Mouse (Mus musculus) CH12.LX (cell line): ENCODE measurements around the gene Gm28047. TPM values are rescaled to one million over a fixed set of nuclear protein-coding genes. Genes with fewer than 3 reads are reported as not detected.
A peak's percentile ranks its signal among the peaks of the same experiment; 100 is the strongest.

Experiments
- DNase-seq: peaks from one replicate; pipeline ENCODE4 v3.0.0-alpha.2; 2013; ENCODE audit errors: extremely low read depth
- H3K27ac ChIP-seq: 2 replicates; pipeline ENCODE4 v1.5.1; 2012; ENCODE audit warnings: low read depth, mild to moderate bottlenecking, control low read depth, moderate library complexity; ENCODE audit not compliant: insufficient read depth
- H3K27me3 ChIP-seq: replicated peaks from 2 replicates; pipeline ENCODE3; 2012; ENCODE audit warnings: inconsistent platforms
- H3K36me3 ChIP-seq, 2 experiments: replicated peaks in 1 of 2; 2 replicates each; pipeline versions ENCODE3 to v1.6.1; 2012; ENCODE audit warnings: inconsistent platforms in 1 of 2, low read length in 1 of 2, mild to moderate bottlenecking in 1 of 2, mixed read lengths in 1 of 2, moderate library complexity in 1 of 2; ENCODE audit not compliant: control insufficient read depth in 1 of 2, insufficient read depth in 1 of 2
- H3K4me1 ChIP-seq, 2 experiments: 2 replicates each; pipeline ENCODE4 v1.6.1; 2012; ENCODE audit warnings: inconsistent platforms in 1 of 2, moderate library complexity in 1 of 2; ENCODE audit not compliant: insufficient read depth in 2 of 2, control insufficient read depth in 1 of 2
- H3K4me2 ChIP-seq: 2 replicates; pipeline ENCODE4 v1.6.1; 2012; ENCODE audit warnings: low read depth, mild to moderate bottlenecking, control low read depth; ENCODE audit not compliant: poor library complexity, insufficient read depth, severe bottlenecking
- H3K4me3 ChIP-seq, 3 experiments: fragments of 150-350 bp in 1 of 3; sonication (generic) in 1 of 3; replicated peaks in 1 of 3; 2 replicates each; pipeline versions ENCODE3 to v1.5.1; 2011 to 2012; ENCODE audit warnings: low read depth in 2 of 3, low read length in 2 of 3, mild to moderate bottlenecking in 2 of 3, moderate library complexity in 2 of 3, control low read depth in 1 of 3, improper control_type of control experiment in 1 of 3, inconsistent platforms in 1 of 3, mixed read lengths in 1 of 3; ENCODE audit not compliant: poor library complexity in 1 of 3
- H3K79me2 ChIP-seq: replicated peaks from 2 replicates; pipeline ENCODE4 v1.6.1; 2012; ENCODE audit warnings: mild to moderate bottlenecking, moderate library complexity; ENCODE audit not compliant: control insufficient read depth, poor library complexity, insufficient read depth, severe bottlenecking; ENCODE audit errors: extremely low read depth
- H3K9ac ChIP-seq: 2 replicates; pipeline ENCODE4 v1.6.1; 2012; ENCODE audit warnings: low read depth, mild to moderate bottlenecking, control low read depth, moderate library complexity; ENCODE audit not compliant: insufficient read depth
- H3K9me3 ChIP-seq: replicated peaks from 2 replicates; pipeline ENCODE3; 2012; ENCODE audit warnings: low read length, inconsistent platforms, mixed read lengths
- BHLHE40 ChIP-seq: IDR thresholded peaks from 2 replicates; pipeline ENCODE4 v1.6.1; 2011; ENCODE audit warnings: mild to moderate bottlenecking, low read depth, low read length, improper control_type of control experiment
- CHD1 ChIP-seq: IDR thresholded peaks from 2 replicates; pipeline ENCODE4 v1.6.1; 2012; ENCODE audit warnings: low read depth, low read length, improper control_type of control experiment, inconsistent platforms
- CHD2 ChIP-seq: IDR thresholded peaks from 2 replicates; pipeline ENCODE4 v1.6.1; 2011; ENCODE audit warnings: low read length, improper control_type of control experiment
- CTCF ChIP-seq, 2 experiments: IDR thresholded peaks in 1 of 2; conservative IDR thresholded peaks in 1 of 2; 2 replicates each; pipeline ENCODE4 v1.5.1; 2011 to 2012; ENCODE audit warnings: low read depth in 2 of 2, low read length in 2 of 2, improper control_type of control experiment in 1 of 2, inconsistent platforms in 1 of 2, mild to moderate bottlenecking in 1 of 2, moderate library complexity in 1 of 2
- E2F4 ChIP-seq: IDR thresholded peaks from 2 replicates; pipeline ENCODE4 v1.6.1; 2011; ENCODE audit warnings: low read depth, low read length, improper control_type of control experiment; ENCODE audit not compliant: insufficient replicate concordance
- ELF1 ChIP-seq: IDR thresholded peaks from 2 replicates; pipeline ENCODE4 v1.6.1; 2014; ENCODE audit warnings: low read depth, mild to moderate bottlenecking, inconsistent platforms, low read length, improper control_type of control experiment
- EP300 ChIP-seq: IDR thresholded peaks from 2 replicates; pipeline ENCODE4 v1.6.1; 2011; ENCODE audit warnings: low read length, improper control_type of control experiment
- ETS1 ChIP-seq: conservative IDR thresholded peaks from 2 replicates; pipeline ENCODE4 v1.6.1; 2012; ENCODE audit warnings: low read depth, mild to moderate bottlenecking, inconsistent platforms, low read length, improper control_type of control experiment, moderate library complexity
- GABPA ChIP-seq: IDR thresholded peaks from 2 replicates; pipeline ENCODE4 v1.6.1; 2012; ENCODE audit warnings: low read depth, low read length, improper control_type of control experiment, inconsistent platforms; ENCODE audit not compliant: insufficient replicate concordance
- HCFC1 ChIP-seq: IDR thresholded peaks from 2 replicates; pipeline ENCODE4 v1.6.1; 2012; ENCODE audit warnings: low read depth, mild to moderate bottlenecking, inconsistent platforms, low read length, improper control_type of control experiment
- IRF4 ChIP-seq: IDR thresholded peaks from 2 replicates; pipeline ENCODE4 v1.6.1; 2014; ENCODE audit warnings: low read depth, mild to moderate bottlenecking, inconsistent platforms, low read length, improper control_type of control experiment
- JUN ChIP-seq: IDR thresholded peaks from 2 replicates; pipeline ENCODE4 v1.6.1; 2011; ENCODE audit warnings: low read depth, mild to moderate bottlenecking, low read length, improper control_type of control experiment, moderate library complexity; ENCODE audit not compliant: insufficient read depth
- JUND ChIP-seq: conservative IDR thresholded peaks from 2 replicates; pipeline ENCODE4 v1.6.1; 2011; ENCODE audit warnings: low read depth, low read length, improper control_type of control experiment
- KAT2A ChIP-seq: IDR thresholded peaks from 2 replicates; pipeline ENCODE4 v1.6.1; 2012; ENCODE audit warnings: low read length, improper control_type of control experiment, inconsistent platforms; ENCODE audit not compliant: insufficient replicate concordance
- MAFK ChIP-seq: IDR thresholded peaks from 2 replicates; pipeline ENCODE4 v1.6.1; 2011; ENCODE audit warnings: low read length, improper control_type of control experiment; ENCODE audit not compliant: insufficient replicate concordance
- MAX ChIP-seq: IDR thresholded peaks from 2 replicates; pipeline ENCODE4 v1.6.1; 2011; ENCODE audit warnings: low read length, improper control_type of control experiment
- MAZ ChIP-seq: IDR thresholded peaks from 2 replicates; pipeline ENCODE4 v1.6.1; 2012; ENCODE audit warnings: low read depth, mild to moderate bottlenecking, inconsistent platforms, low read length, improper control_type of control experiment, moderate library complexity
- MEF2A ChIP-seq: IDR thresholded peaks from 2 replicates; pipeline ENCODE4 v1.6.1; 2014; ENCODE audit warnings: low read depth, mild to moderate bottlenecking, inconsistent platforms, low read length, improper control_type of control experiment, borderline replicate concordance
- MXI1 ChIP-seq: IDR thresholded peaks from 2 replicates; pipeline ENCODE4 v1.6.1; 2011; ENCODE audit warnings: mild to moderate bottlenecking, low read depth, low read length, improper control_type of control experiment
- MYC ChIP-seq: IDR thresholded peaks from 2 replicates; pipeline ENCODE4 v1.6.1; 2011; ENCODE audit warnings: low read depth, mild to moderate bottlenecking, improper control_type of control experiment, low read length
- NELFE ChIP-seq: IDR thresholded peaks from 2 replicates; pipeline ENCODE4 v1.6.1; 2011; ENCODE audit warnings: low read depth, low read length, improper control_type of control experiment
- NRF1 ChIP-seq: IDR thresholded peaks from 2 replicates; pipeline ENCODE4 v1.6.1; 2014; ENCODE audit warnings: low read depth, mild to moderate bottlenecking, inconsistent platforms, low read length, improper control_type of control experiment, moderate library complexity
- PAX5 ChIP-seq: IDR thresholded peaks from 2 replicates; pipeline ENCODE4 v1.6.1; 2012; ENCODE audit warnings: low read length, inconsistent platforms, mixed read lengths
- POLR2A ChIP-seq: IDR thresholded peaks from 2 replicates; pipeline ENCODE4 v1.6.1; 2011; ENCODE audit warnings: low read depth, mild to moderate bottlenecking, improper control_type of control experiment, low read length
- POLR2AphosphoS2 ChIP-seq: IDR thresholded peaks from 2 replicates; pipeline ENCODE4 v1.6.1; 2011; ENCODE audit warnings: low read depth, low read length, improper control_type of control experiment
- RAD21 ChIP-seq: IDR thresholded peaks from 2 replicates; pipeline ENCODE4 v1.6.1; 2011; ENCODE audit warnings: low read depth, mild to moderate bottlenecking, low read length, improper control_type of control experiment, moderate library complexity
- RCOR1 ChIP-seq: conservative IDR thresholded peaks from 2 replicates; pipeline ENCODE4 v1.6.1; 2012; ENCODE audit warnings: low read depth, mild to moderate bottlenecking, inconsistent platforms, low read length, improper control_type of control experiment
- SIN3A ChIP-seq: IDR thresholded peaks from 2 replicates; pipeline ENCODE4 v1.6.1; 2012; ENCODE audit warnings: low read length, improper control_type of control experiment, inconsistent platforms
- SMC3 ChIP-seq: IDR thresholded peaks from 2 replicates; pipeline ENCODE4 v1.6.1; 2011; ENCODE audit warnings: low read depth, low read length, improper control_type of control experiment
- TBP ChIP-seq: conservative IDR thresholded peaks from 2 replicates; pipeline ENCODE4 v1.6.1; 2011; ENCODE audit warnings: low read depth, low read length, improper control_type of control experiment
- TCF12 ChIP-seq: IDR thresholded peaks from 2 replicates; pipeline ENCODE4 v1.6.1; 2014; ENCODE audit warnings: low read depth, mild to moderate bottlenecking, inconsistent platforms, low read length, improper control_type of control experiment
- UBTF ChIP-seq: IDR thresholded peaks from 2 replicates; pipeline ENCODE4 v1.6.1; 2012; ENCODE audit warnings: low read depth, mild to moderate bottlenecking, inconsistent platforms, low read length, improper control_type of control experiment, moderate library complexity
- USF1 ChIP-seq: IDR thresholded peaks from 2 replicates; pipeline ENCODE4 v1.6.1; 2014; ENCODE audit warnings: low read depth, mild to moderate bottlenecking, inconsistent platforms, low read length, improper control_type of control experiment
- USF2 ChIP-seq: conservative IDR thresholded peaks from 2 replicates; pipeline ENCODE4 v1.6.1; 2011; ENCODE audit warnings: low read depth, low read length, improper control_type of control experiment
- ZC3H11A ChIP-seq: IDR thresholded peaks from 2 replicates; pipeline ENCODE4 v1.6.1; 2012; ENCODE audit warnings: low read depth, mild to moderate bottlenecking, inconsistent platforms, low read length, improper control_type of control experiment
- ZKSCAN1 ChIP-seq: IDR thresholded peaks from 2 replicates; pipeline ENCODE4 v1.6.1; 2012; ENCODE audit warnings: low read depth, inconsistent platforms, low read length, improper control_type of control experiment, borderline replicate concordance
- ZMIZ1 ChIP-seq: IDR thresholded peaks from 2 replicates; pipeline ENCODE4 v1.6.1; 2012; ENCODE audit warnings: low read depth, mild to moderate bottlenecking, inconsistent platforms, low read length, improper control_type of control experiment
- ZNF384 ChIP-seq: IDR thresholded peaks from 2 replicates; pipeline ENCODE4 v1.6.1; 2012; ENCODE audit warnings: low read depth, low read length, improper control_type of control experiment, inconsistent platforms
- dilution Hi-C: fragments of 300-500 bp; cut with MboI; formaldehyde crosslinking; loops from 2 replicates; pipeline ENCODE4 v1.14.3; 2020; ENCODE audit warnings: low sequenced_read_pairs; ENCODE audit not compliant: extremely low pct_unique_long_range_greater_than_20kb, extremely low pct_ligation_motif_present
- in situ Hi-C: fragments of 300-500 bp; cut with MboI; formaldehyde crosslinking; loops from 3 replicates; pipeline ENCODE4 v1.14.3; 2019; ENCODE audit warnings: low sequenced_read_pairs, low pct_ligation_motif_present, low pct_unique_long_range_greater_than_20kb, mixed read lengths
- polyA plus RNA-seq: library from polyadenylated mRNA; unstranded; fragments of >175 nt; gene quantifications from 2 replicates; pipeline ENCODE4 v1.2.1, GENCODE M21; 2012; ENCODE audit warnings: low read depth; ENCODE audit not compliant: insufficient read length
- total RNA-seq, 2 experiments: library from RNA; depleted of rRNA; stranded (reverse); fragments of 300-350 nt in 1 of 2; fragments of >200 nt in 1 of 2; gene quantifications; 2 replicates each; pipeline ENCODE4 v1.2.3; 2012 to 2014

Gene Gm28047
- total and polyA plus RNA-seq, 3 experiments: not detected

- Histone ChIP-seq H3K27ac (peak overlapping the region; percentile 71), H3K4me2 (peak overlapping the region; percentile 52), H3K4me3 (peak overlapping the region; percentile 56 to 69 (median 67)), H3K36me3 (peaks cover 0 to 7% of the 10 kb centered on the region in 2 experiments), H3K9ac (peak overlapping the region; percentile 50), H3K27me3 (no peaks in the 10 kb centered on the region), H3K4me1 (peaks cover 6 to 37% of the 10 kb centered on the region in 2 experiments; a peak in 3 of 4 replicates), H3K79me2 (peaks cover 14% of the 10 kb centered on the region), H3K9me3 (no peaks in the 10 kb centered on the region)
- TF ChIP-seq E2F4 (no peak), ZC3H11A (no peak), HCFC1 (no peak), MAZ (0 out of 2 replicates have a peak, but pooled peaks have one; percentile 16), JUN (no peak), CHD2 (no peak), CHD1 (0 out of 2 replicates have a peak, but pooled peaks have one; percentile 5), IRF4 (peak; percentile 2; the same call in 1 of the 2 replicates), NRF1 (0 out of 2 replicates have a peak, but pooled peaks have one; percentile 4), SMC3 (no peak), RCOR1 (peak; percentile 78; the same call in 1 of the 2 replicates), USF1 (no peak), KAT2A (0 out of 2 replicates have a peak, but pooled peaks have one; percentile 50), CTCF (conservative IDR thresholded peaks at IDR 0.05 in 1 of 2, IDR thresholded peaks at IDR 0.05 in 1 of 2; ENCODE audit: low read depth in 2 of 2, low read length in 2 of 2) (peak in 1 of 2 experiments; percentile 9; a peak in 1 of 4 replicates), MAFK (no peak), SIN3A (peak; percentile 20), UBTF (0 out of 2 replicates have a peak, but pooled peaks have one; percentile 12), MAX (peak; percentile 15; the same call in 1 of the 2 replicates), JUND (no peak), GABPA (no peak), POLR2A (no peak), TBP (no peak), POLR2AphosphoS2 (no peak), ZNF384 (no peak), TCF12 (no peak), ELF1 (0 out of 2 replicates have a peak, but pooled peaks have one; percentile 38), RAD21 (no peak), MXI1 (no peak), PAX5 (no peak), ZKSCAN1 (no peak), MEF2A (no peak; the same call in 1 of the 2 replicates), ZMIZ1 (no peak), EP300 (no peak), BHLHE40 (peak; percentile 31; the same call in 1 of the 2 replicates), USF2 (no peak), ETS1 (peak; percentile 30; the same call in 1 of the 2 replicates), NELFE (peak; percentile 3; the same call in 1 of the 2 replicates), MYC (peak; percentile 48; the same call in 1 of the 2 replicates)
- in situ Hi-C loops (loop anchor here (5.0 kb wide), 1 partner anchor 37 kb away; no protein-coding TSS in a partner anchor), dilution Hi-C loops (no loop called here)
- peak; percentile 81 for DNase-seq
Measured at GRCm38 (mm10) chr15:102625687-102626055, 804 bp upstream of the Gm28047 start.
